Mouse (Mus musculus): ENCODE data around the gene Mov10. TPM values are rescaled to one million over a fixed set of nuclear protein-coding genes. Genes with fewer than 3 reads are reported as not detected.
A peak's percentile ranks its signal among the peaks of the same experiment; 100 is the strongest.
"Not testable (repeated sequence)": the region's sequence is repeated elsewhere in the genome, so short reads cannot be mapped to it uniquely, and the experiment has no call there.

Gene Mov10
- polyA plus RNA-seq, 1 experiment from 2014 or later: 68.6 TPM

DNA sequence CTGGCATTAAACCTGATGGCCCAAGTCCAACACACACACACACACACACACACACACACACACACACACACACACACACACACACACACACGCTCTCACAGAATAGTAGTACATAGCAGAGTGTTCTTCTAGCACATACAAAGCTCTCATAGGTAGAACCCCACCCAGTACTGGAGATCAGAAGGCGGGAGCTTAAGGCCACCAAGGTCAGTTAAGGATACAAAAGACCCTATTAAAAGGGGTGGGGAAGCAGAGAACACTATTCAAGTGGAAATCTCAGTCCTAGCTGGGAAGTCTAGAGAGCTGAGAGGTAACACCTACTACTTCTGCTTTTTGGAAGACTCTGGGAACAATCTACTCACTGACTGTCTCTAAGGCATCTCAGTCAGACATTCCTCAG is 3.0 kb downstream of the Mov10 start:
- H3K9me3 ChIP-seq (ENCODE audit: control insufficient read depth, low read depth, low read length): no peaks in the 10 kb centered on the region
- no peak overlapping the region for H3K4me3 ChIP-seq (ENCODE audit: low read depth, low read length)
- ATAC-seq (ENCODE audit: insufficient number of reproducible peaks, insufficient read depth, low FRiP score, low read depth): no peak
- no peaks in the 10 kb centered on the region for H3K27me3 ChIP-seq (ENCODE audit: control insufficient read depth, insufficient read depth, low read length)
- H3K4me2 ChIP-seq (replicated peaks; ENCODE audit: low read depth, low read length): no peak overlapping the region
- H3K36me3 ChIP-seq (ENCODE audit: control insufficient read depth, insufficient read depth, low read length): no peaks in the 10 kb centered on the region; the same call in 1 of the 2 replicates
- WGBS: 65% methylated on average over 2 of the region's 2 CpGs
- peaks cover 7% of the 10 kb centered on the region; the same call in 1 of the 2 replicates for H3K4me1 ChIP-seq (ENCODE audit: control insufficient read depth, insufficient read depth, low read length)
- no peak overlapping the region for H3K9ac ChIP-seq (replicated peaks; ENCODE audit: low read depth, low read length)
- H3K27ac ChIP-seq (ENCODE audit: low read length): no peak overlapping the region

- Histone ChIP-seq H3K27ac (ENCODE audit: low read length) (no peak overlapping the region), H3K9me3 (ENCODE audit: control insufficient read depth, low read depth, low read length) (no peaks in the 10 kb centered on the region), H3K27me3 (ENCODE audit: control insufficient read depth, insufficient read depth, low read length) (no peaks in the 10 kb centered on the region), H3K9ac (replicated peaks; ENCODE audit: low read depth, low read length) (no peak overlapping the region), H3K4me2 (replicated peaks; ENCODE audit: low read depth, low read length) (no peak overlapping the region), H3K36me3 (ENCODE audit: control insufficient read depth, insufficient read depth, low read length) (no peaks in the 10 kb centered on the region; the same call in 1 of the 2 replicates), H3K4me1 (ENCODE audit: control insufficient read depth, insufficient read depth, low read length) (peaks cover 7% of the 10 kb centered on the region; the same call in 1 of the 2 replicates), H3K4me3 (ENCODE audit: low read depth, low read length) (no peak overlapping the region)
- WGBS: 100% methylated on average over 1 of the region's 1 CpGs
- no peak for ATAC-seq (ENCODE audit: insufficient number of reproducible peaks, insufficient read depth, low FRiP score, low read depth)
Measured at GRCm38 (mm10) chr3:104814746-104815145, 3.6 kb downstream of the Mov10 start.

DNA sequence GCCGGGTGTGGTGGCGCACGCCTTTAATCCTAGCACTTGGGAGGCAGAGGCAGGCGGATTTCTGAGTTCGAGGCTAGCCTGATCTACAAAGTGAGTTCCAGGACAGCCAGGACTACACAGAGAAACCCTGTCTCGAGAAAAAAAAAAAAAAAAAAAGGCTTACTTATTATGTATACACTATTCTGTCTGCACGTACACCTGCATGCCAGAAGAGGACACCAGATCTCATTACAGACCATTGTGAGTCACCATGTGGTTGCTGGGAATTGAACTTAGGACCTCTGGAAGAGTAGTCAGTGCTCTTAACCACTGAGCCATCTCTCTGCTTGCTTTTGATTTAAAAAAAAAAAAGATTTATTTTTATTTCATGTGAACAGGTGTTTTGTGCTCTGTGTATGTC is 5.1 kb downstream of the Mov10 start:
- H3K27me3 ChIP-seq (ENCODE audit: control insufficient read depth, insufficient read depth, low read length); H3K36me3 ChIP-seq (ENCODE audit: control insufficient read depth, insufficient read depth, low read length); H3K27ac ChIP-seq (ENCODE audit: low read length); H3K4me1 ChIP-seq (ENCODE audit: control insufficient read depth, insufficient read depth, low read length); ATAC-seq (ENCODE audit: insufficient number of reproducible peaks, insufficient read depth, low FRiP score, low read depth); H3K4me3 ChIP-seq (ENCODE audit: low read depth, low read length); H3K9me3 ChIP-seq (ENCODE audit: control insufficient read depth, low read depth, low read length); H3K4me2 ChIP-seq (replicated peaks; ENCODE audit: low read depth, low read length); H3K9ac ChIP-seq (replicated peaks; ENCODE audit: low read depth, low read length): not testable (repeated sequence)
- 92% methylated on average over 7 of the region's 7 CpGs for WGBS

GRCm38 (mm10) chr3:104812254-104812653 is 6.1 kb downstream of the Mov10 start:
- no peak; the same call in 1 of the 2 replicates for ATAC-seq (ENCODE audit: insufficient number of reproducible peaks, insufficient read depth, low FRiP score, low read depth)
- Histone ChIP-seq H3K9ac (replicated peaks; ENCODE audit: low read depth, low read length) (no peak overlapping the region), H3K27me3 (ENCODE audit: control insufficient read depth, insufficient read depth, low read length) (no peaks in the 10 kb centered on the region), H3K36me3 (ENCODE audit: control insufficient read depth, insufficient read depth, low read length) (no peaks in the 10 kb centered on the region; the same call in 1 of the 2 replicates), H3K9me3 (ENCODE audit: control insufficient read depth, low read depth, low read length) (no peaks in the 10 kb centered on the region), H3K27ac (ENCODE audit: low read length) (peak overlapping the region; percentile 4; the same call in 1 of the 2 replicates), H3K4me3 (ENCODE audit: low read depth, low read length) (no peak overlapping the region), H3K4me1 (ENCODE audit: control insufficient read depth, insufficient read depth, low read length) (no peaks in the 10 kb centered on the region; the same call in 1 of the 2 replicates), H3K4me2 (replicated peaks; ENCODE audit: low read depth, low read length) (no peak overlapping the region)
- whole genome bisulfite sequencing: 81% methylated on average over 4 of the region's 4 CpGs

GRCm38 (mm10) chr3:104811752-104812151 is 6.6 kb downstream of the Mov10 start:
- no peaks in the 10 kb centered on the region; the same call in 1 of the 2 replicates for H3K36me3 ChIP-seq (ENCODE audit: control insufficient read depth, insufficient read depth, low read length)
- no peaks in the 10 kb centered on the region for H3K27me3 ChIP-seq (ENCODE audit: control insufficient read depth, insufficient read depth, low read length)
- H3K9me3 ChIP-seq (ENCODE audit: control insufficient read depth, low read depth, low read length): no peaks in the 10 kb centered on the region
- ATAC-seq (ENCODE audit: insufficient number of reproducible peaks, insufficient read depth, low FRiP score, low read depth): no peak
- 25% methylated on average over 3 of the region's 3 CpGs for WGBS
- H3K9ac ChIP-seq (replicated peaks; ENCODE audit: low read depth, low read length): no peak overlapping the region
- H3K4me3 ChIP-seq (ENCODE audit: low read depth, low read length): no peak overlapping the region
- H3K4me2 ChIP-seq (replicated peaks; ENCODE audit: low read depth, low read length): no peak overlapping the region
- 0 out of 2 replicates have a peak overlapping the region, but pooled peaks have one; percentile 4 for H3K27ac ChIP-seq (ENCODE audit: low read length)
- no peaks in the 10 kb centered on the region; the same call in 1 of the 2 replicates for H3K4me1 ChIP-seq (ENCODE audit: control insufficient read depth, insufficient read depth, low read length)

- no peak for ATAC-seq (ENCODE audit: insufficient number of reproducible peaks, insufficient read depth, low FRiP score, low read depth)
- H3K4me1 ChIP-seq (ENCODE audit: control insufficient read depth, insufficient read depth, low read length): no peaks in the 10 kb centered on the region
- no peak overlapping the region for H3K4me3 ChIP-seq (ENCODE audit: low read depth, low read length)
Measured at GRCm38 (mm10) chr3:104805539-104805938, 12.8 kb downstream of the Mov10 start.

DNA sequence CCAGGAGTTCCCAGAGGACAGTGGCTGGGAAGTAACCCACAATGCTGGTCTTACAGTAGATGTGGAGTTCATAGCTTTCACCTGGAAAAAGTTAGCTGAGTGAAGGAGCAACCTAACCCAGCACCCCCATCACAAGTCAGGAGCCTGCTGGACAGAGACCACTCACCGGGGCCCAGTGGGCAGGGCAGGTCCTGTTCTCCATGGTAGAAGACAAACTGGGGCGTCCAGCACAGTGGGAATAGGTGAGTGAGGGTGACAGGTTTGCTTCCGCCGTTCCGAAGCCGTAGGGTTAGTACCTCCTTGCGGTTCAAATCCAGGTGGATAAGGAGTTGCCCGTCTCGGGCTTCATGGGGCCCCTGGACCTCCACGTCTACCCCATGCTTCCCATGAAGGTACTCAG is 14.1 kb downstream of the Mov10 start:
- Histone ChIP-seq H3K27ac (ENCODE audit: low read length) (no peak overlapping the region), H3K27me3 (ENCODE audit: control insufficient read depth, insufficient read depth, low read length) (no peaks in the 10 kb centered on the region), H3K9me3 (ENCODE audit: control insufficient read depth, low read depth, low read length) (no peaks in the 10 kb centered on the region), H3K4me2 (replicated peaks; ENCODE audit: low read depth, low read length) (no peak overlapping the region), H3K4me3 (ENCODE audit: low read depth, low read length) (no peak overlapping the region), H3K36me3 (ENCODE audit: control insufficient read depth, insufficient read depth, low read length) (peaks cover 45% of the 10 kb centered on the region), H3K9ac (replicated peaks; ENCODE audit: low read depth, low read length) (no peak overlapping the region), H3K4me1 (ENCODE audit: control insufficient read depth, insufficient read depth, low read length) (no peaks in the 10 kb centered on the region)
- no peak for ATAC-seq (ENCODE audit: insufficient number of reproducible peaks, insufficient read depth, low FRiP score, low read depth)
- 90% methylated on average over 10 of the region's 10 CpGs for WGBS

More at GRCm38 (mm10) chr3:104805539-104805938, 12.8 kb downstream of the Mov10 start:
- Histone ChIP-seq H3K9ac (replicated peaks; ENCODE audit: low read depth, low read length) (no peak overlapping the region), H3K4me2 (replicated peaks; ENCODE audit: low read depth, low read length) (no peak overlapping the region), H3K9me3 (ENCODE audit: control insufficient read depth, low read depth, low read length) (no peaks in the 10 kb centered on the region), H3K36me3 (ENCODE audit: control insufficient read depth, insufficient read depth, low read length) (peaks cover 33% of the 10 kb centered on the region), H3K27me3 (ENCODE audit: control insufficient read depth, insufficient read depth, low read length) (no peaks in the 10 kb centered on the region), H3K27ac (ENCODE audit: low read length) (no peak overlapping the region)
- 77% methylated on average over 9 of the region's 9 CpGs for WGBS

- WGBS: 92% methylated on average over 6 of the region's 6 CpGs
Measured at GRCm38 (mm10) chr3:104801481-104801880, 16.9 kb downstream of the Mov10 start.

DNA sequence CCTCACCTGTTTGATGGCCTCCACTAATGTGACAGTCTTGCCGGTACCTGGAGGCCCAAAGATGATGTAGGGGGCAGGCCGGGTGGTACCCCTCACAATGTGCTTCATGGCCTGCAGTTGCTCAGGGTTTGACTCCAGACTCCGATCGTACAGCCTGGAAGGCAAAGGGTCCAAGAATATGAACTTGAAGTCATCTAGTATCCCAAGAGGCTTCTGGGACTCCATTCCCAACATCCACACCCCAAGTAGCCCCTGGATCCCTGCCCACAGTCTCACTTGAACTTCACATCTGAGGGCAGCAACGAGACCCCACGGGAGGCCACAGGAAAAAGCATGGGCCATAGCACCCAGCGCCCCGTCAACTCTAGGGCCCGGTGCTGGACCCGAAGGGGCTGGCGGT is 17.7 kb downstream of the Mov10 start:
- H3K27me3 ChIP-seq (ENCODE audit: control insufficient read depth, insufficient read depth, low read length): no peaks in the 10 kb centered on the region
- H3K36me3 ChIP-seq (ENCODE audit: control insufficient read depth, insufficient read depth, low read length): peaks cover 73% of the 10 kb centered on the region
- H3K4me2 ChIP-seq (replicated peaks; ENCODE audit: low read depth, low read length): no peak overlapping the region
- no peaks in the 10 kb centered on the region for H3K9me3 ChIP-seq (ENCODE audit: control insufficient read depth, low read depth, low read length)
- ATAC-seq (ENCODE audit: insufficient number of reproducible peaks, insufficient read depth, low FRiP score, low read depth): no peak
- no peak overlapping the region for H3K4me3 ChIP-seq (ENCODE audit: low read depth, low read length)
- H3K27ac ChIP-seq (ENCODE audit: low read length): no peak overlapping the region
- H3K4me1 ChIP-seq (ENCODE audit: control insufficient read depth, insufficient read depth, low read length): peaks cover under 1% of the 10 kb centered on the region
- 94% methylated on average over 11 of the region's 11 CpGs for WGBS
- H3K9ac ChIP-seq (replicated peaks; ENCODE audit: low read depth, low read length): no peak overlapping the region

More at GRCm38 (mm10) chr3:104801481-104801880, 16.9 kb downstream of the Mov10 start:
- no peak overlapping the region for H3K9ac ChIP-seq (replicated peaks; ENCODE audit: low read depth, low read length)
- no peak for ATAC-seq (ENCODE audit: insufficient number of reproducible peaks, insufficient read depth, low FRiP score, low read depth)
- no peak overlapping the region for H3K4me2 ChIP-seq (replicated peaks; ENCODE audit: low read depth, low read length)
- no peaks in the 10 kb centered on the region for H3K9me3 ChIP-seq (ENCODE audit: control insufficient read depth, low read depth, low read length)
- H3K36me3 ChIP-seq (ENCODE audit: control insufficient read depth, insufficient read depth, low read length): peaks cover 65% of the 10 kb centered on the region
- H3K4me3 ChIP-seq (ENCODE audit: low read depth, low read length): no peak overlapping the region
- H3K27me3 ChIP-seq (ENCODE audit: control insufficient read depth, insufficient read depth, low read length): no peaks in the 10 kb centered on the region
- H3K27ac ChIP-seq (ENCODE audit: low read length): no peak overlapping the region
- no peaks in the 10 kb centered on the region for H3K4me1 ChIP-seq (ENCODE audit: control insufficient read depth, insufficient read depth, low read length)
